Mouse (Mus musculus) adrenal gland, postnatal 25 days (tissue): ENCODE results near the gene Gpc2. TPM values are rescaled to one million over a fixed set of nuclear protein-coding genes. Genes with fewer than 3 reads are reported as not detected.

Source experiments
- DNase-seq: peaks from one replicate; pipeline ENCODE4 v3.0.0; 2021; ENCODE audit warnings: mixed read lengths
- long read RNA-seq: library from polyadenylated mRNA; stranded (forward); transcript quantifications from one replicate; pipeline ENCODE4 v2.0.0, GENCODE M21; 2021
- total RNA-seq: library from RNA; stranded (reverse); gene quantifications from 2 replicates; pipeline ENCODE4 v1.2.3, GENCODE M21; 2021

Gpc2 gene
- 0.81 and 0.91 TPM in 2 replicates for total RNA-seq
- long read RNA-seq, partial matches to known transcripts, result 0 of 1 reads
- long read RNA-seq, other reads (novel, unspliced or antisense), result 1 of 1 reads

DNA sequence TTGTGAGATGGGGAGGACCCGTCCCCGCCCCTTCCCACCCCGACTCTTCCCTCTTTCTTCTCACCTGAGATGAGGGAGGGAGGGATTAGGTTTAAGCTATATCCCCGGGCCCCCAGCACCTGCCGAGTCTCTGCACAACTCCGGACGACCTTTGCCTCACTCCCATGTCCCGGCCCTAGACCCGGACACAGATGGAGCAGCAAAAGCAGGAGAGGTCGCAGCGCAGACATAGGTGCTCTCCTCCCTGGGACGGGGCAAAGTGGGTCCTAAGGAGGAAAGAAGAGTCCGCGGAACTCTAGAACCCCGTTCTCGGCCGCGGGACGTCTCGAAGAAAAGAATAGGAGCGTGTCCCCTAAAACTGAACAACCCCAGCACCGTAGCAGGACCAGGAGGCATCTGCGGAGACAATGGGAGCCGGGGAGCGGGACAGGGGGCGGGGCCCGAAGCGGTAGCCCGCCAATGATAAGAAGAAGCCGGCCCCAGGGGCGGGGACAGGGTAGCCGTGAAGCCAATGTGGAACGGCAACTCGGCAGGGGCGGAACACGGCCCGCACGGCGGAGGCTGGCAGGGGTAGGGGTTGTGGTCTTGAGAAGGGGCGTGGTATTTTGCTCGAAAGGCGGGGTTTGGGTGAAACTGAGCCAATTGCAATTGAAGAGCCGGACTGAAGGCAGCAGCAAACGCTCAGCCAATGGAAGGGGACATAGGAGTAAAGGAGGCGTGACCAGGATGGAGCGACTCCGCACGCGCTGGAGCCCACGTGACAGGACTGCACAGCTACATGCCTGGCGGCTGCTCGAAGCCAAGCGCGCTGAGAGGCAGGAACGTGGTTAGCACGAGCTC is at the start of gene Gpc2, which contains the start of the genes Gm43720 and Stag3:
Gene Gpc2 (minus strand): TSS at position 421 of the 840 bp plus-strand sequence.
Gene Gm43720 (minus strand): TSS at position 374 of the 840 bp plus-strand sequence.
Gene Stag3 (plus strand): TSS at position 656 of the 840 bp plus-strand sequence.
- DNase-seq, result peak; percentile 85

DNA sequence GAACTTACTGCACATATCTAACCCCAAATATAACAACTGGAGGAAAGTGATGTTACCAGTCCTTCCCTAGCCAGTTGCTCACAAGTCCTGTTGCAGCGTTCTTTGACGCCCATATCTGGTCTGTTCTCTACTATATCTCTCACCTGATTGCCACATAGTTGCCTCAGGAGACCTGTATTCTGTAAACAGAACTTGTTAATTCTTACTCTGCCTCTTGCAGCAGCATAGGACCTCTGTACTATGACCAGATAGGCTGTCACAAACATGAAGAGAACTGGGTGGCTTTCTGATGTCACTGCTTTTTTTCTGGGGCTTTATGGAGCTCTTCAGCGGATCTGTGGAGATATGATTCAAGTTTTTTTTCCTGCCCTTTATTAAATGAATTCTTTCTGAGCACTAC is 33.0 kb upstream of the Gpc2 start:
- DNase-seq, result no peak

DNA sequence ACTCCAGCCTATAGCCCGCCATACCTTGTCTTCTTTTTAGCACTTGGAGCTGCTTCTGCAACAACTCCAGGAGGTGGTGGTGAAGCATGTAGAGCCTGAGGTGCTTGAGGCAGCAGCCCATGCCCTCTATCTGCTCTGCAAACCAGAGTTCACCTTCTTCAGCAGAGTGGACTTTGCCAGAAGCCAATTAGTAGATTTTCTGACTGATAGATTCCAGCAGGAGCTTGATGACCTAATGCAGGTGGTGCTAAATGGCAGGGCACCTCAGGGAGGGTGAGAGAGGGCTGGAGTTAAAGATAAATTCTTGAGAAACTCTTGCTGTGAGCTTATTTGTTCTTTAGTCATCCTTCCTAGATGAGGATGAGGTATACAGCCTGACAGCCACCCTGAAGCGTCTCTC is 19.8 kb upstream of the Gpc2 start:
- DNase-seq, result no peak

DNA sequence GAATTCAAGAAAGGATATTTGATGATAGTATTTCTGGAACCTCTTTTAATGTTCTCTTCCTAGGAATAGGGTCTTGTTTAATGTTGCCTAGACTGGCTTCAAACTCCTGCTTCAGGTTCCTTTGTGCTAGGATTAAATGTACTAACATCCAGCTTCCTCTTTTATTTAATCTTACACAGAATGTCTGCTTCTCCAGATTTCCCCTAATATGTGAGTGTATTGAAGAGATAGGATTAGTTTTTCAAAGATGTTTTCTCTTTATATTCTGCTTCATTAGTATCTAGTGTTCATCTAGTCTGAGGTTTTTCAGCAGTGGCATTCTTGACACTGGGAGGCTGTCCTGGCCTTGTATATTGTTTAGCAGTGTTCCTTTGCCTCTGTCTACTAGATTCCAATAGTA is 14.4 kb upstream of the Gpc2 start:
- no peak for DNase-seq

DNA sequence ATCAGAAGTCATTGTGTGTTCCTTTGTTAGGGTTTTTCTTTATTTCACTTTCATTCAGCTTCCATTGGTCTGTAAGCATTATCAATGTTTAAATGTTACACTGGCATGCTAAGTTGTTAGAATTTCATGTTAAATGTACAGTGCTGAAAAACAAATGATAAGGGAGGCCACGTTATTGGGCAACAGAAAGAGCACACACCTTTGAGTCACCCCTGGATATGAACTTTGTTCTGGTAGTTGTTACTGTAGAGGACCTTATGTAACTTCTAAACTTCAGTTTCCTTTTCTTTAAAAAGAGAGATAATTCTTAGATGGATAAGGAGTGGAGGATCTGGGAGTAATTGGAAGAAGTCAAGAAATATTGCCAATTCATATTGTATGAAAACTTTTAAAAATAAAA is 11.8 kb upstream of the Gpc2 start:
- DNase-seq, result no peak

DNA sequence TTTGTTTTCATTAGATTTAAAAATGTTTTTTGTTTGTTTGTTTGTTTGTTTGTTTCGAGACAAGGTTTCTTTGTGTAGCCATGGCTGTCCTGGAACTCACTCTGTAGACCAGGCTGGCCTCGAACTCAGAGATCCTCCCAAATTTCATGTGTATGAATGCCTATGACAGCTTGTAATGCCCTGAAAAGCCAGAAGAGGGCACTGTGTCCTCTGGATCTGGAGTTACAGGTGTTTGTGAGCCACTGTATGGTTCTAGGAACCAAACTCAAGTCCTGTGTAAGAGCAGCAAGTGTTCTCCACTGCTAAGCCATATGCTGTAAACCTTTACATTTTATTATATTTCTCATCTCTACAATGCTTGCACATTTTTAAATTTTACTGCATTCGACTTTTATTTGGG is 8.1 kb upstream of the Gpc2 start:
- DNase-seq, result no peak

DNA sequence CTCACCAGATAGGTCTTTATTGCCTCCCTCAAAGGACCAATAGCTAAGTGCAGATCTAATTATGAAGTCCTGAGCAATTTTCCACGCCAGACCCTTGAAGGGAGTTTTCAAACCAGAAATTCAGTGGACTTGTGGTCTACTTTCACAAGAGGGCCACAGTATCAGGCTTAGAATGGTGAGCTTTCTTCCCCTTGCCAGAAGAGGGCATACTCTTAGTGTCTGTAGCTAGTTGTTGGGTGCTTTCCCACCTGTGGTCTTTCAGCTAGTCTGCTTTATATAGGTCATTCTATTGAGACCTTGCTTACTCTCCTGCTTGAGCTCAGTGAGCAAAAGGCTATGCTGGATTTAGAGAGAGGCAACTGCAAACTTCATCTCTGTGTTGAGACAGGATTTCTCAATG is 3.7 kb upstream of the Gpc2 start:
- no peak for DNase-seq

DNA sequence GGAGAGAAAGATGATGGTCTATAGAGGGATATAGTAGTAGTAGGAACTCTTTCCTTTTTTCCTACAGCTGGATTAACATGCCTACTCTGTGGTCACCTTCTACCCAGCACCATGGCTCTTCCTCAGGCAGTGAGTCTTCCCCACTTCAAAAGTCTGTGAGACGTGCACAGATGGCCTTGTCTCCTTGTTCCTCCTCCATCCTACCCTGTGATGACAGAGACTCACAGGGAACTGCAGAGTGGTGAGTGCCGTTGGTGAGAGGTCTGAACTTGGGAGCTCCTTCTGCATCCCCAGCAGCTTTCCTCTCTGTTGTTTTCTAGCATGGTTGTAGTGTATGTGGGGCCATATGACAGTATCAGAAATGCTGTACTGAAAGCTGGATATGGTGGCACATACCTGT is 2.0 kb upstream of the Gpc2 start:
- DNase-seq, result no peak

DNA sequence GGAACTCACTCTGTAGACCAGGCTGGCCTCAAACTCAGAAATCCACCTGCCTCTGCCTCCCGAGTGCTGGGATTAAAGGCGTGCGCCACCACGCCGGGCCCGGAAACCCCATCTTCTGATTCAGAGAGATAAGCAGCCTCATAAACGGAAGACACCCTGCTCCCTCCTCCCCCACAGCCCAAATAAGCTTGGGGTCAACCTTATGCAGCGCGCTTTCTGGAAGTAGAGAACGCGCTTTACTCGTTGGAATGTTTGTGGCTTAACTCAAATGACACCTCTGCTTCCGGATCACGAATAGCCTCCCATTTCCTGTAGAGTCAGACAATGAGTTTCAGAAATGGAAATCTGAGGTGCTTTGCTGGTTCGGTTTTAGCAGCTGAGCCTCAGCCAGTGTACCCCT is 1.0 kb upstream of the Gpc2 start:
- DNase-seq, result no peak

DNA sequence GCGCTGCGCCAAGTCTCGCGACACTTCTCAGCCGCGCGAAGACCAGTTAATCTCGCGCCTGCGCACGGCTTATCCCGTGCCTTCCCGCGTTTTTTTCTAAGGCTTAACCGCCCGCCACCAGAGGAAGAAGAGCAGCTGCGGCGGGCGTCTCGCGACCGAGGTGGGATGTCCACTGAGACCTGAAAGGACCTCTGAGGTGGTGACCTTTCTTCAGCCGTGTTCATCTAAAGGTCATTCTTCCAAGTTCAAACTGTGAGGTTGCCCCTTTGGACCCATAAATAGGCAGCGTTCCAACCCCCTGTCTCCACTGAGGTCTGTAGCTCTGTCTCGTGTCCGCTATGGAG is 592 bp upstream of the Gpc2 start:
- no peak for DNase-seq

DNA sequence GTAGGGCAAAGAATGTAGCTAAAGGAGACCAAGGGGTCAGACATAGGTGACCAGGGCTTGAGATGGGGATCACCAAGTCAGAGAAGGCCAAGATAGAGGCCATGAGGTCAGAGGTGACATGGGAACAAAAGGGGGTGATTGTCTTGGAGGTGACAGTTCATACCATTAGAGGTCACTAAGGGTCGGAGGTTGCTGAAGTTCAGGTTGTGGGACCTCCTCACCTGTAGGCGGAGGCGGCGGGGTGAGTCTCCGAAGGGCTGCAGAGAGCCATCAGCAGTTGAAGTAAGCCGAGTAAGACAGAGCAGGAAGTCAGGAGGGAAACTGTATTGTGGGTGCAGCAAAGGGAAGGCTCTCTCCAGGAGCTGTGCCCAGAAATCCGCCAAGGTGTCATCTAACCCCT is 1.8 kb downstream of the Gpc2 start:
- no peak for DNase-seq

DNA sequence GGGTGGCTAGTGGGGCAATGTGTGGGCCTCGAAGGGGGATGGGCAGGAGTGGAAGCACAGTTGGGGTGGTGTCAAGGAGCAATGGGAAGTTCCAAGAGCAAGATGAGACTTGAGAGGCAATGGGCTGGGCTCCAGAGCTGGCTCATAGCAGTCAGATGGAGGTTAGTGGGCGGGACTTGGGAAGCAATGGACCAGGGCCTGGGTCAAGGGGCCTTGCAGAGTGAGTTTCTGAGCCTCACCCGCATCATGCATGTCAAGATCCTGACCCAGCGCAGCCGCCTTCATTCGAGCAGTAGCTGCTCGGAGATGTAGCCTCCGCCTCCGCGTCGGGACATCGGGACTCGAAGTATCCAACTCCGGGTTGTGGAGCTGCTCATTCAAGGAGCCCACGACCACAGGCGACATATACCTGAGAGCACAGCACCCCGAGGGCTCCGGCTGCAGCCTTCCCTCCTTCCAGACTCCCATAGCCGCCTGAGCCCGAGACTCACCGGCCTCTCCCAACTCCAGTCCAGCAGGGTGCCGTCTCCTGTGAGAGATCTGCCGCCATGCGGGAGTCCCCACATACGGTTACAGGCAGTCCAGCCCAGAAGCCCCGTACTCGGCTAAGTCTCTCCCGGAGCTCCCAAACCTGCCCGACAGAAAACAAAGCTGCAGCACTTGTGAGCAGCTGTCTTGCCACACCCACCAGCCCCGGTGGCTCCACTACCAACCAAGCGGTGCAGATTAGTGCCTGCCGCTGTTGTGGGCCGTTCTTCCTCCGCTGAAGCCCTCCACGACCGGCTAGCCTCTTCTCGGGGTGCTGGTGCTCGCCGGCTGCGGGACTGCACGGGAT is 4.4 kb downstream of the Gpc2 start:
- DNase-seq, result no peak

DNA sequence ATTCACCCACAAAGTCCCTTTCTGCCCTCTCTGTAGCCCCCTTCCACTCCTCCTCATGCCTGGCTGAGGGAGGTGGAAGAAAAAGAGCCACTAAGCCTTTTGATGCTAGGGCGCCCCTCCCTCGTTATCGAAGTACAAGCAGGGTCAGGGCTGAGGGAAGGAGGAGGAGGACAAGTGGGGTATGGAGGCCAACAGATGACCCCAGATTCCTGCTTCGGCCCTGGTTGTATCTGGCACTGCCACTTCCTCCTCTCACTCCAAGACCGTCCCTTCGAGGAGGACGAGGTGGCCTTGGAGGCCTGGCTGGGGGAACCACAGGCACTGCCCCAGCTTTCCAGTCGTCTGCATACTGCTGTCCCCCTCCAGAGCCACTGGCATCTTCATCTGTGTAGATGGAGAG is 5.6 kb downstream of the Gpc2 start:
- DNase-seq, result no peak

DNA sequence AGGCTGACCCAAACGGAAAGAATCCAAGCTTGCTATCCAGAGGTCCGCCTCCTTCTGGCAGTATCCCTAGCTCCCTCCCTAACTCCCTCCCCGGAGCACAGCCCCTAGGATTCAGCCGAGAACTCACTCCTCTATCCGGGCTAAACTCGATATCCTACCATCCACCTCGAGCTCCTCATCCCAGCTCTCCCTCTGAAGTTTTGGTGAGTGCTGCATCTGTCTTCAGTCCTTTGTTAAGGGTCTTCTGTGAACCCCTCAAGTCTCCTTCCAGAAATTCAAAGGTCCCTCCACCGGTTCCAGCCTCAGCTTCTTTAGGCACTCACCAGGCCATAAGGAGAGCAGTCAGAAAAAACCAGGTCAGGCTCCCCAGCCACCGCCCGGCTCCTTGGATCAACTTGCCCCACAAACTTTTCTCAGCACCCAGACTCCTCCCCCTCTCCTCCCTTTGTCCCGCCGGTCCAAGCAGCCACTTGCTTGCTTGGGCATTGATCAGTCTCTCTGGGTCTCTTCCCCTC is 7.3 kb downstream of the Gpc2 start, which contains the start of gene Gal3st4:
Gene Gal3st4 (minus strand): TSS at position 432 of the 515 bp plus-strand sequence.
- DNase-seq, result no peak

DNA sequence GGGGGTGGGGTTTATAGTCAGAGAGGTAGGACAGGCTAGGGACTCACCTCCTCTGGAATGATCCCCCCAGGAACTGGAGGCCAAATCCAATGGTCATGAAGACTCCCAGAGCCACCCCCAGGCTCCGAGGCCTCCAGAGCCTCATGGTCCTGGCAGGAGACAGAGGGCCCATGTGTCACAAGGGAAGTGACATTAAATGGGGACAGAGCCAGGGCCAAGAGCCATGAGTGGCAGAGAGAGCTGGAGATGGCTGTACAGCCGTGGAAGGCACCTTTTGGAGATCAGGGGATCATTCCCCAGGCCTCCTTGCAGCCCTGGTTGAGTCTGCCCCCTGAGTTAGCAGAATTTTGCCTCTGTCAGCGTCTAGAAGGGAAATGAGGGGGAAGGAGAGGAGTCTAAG is 8.6 kb downstream of the Gpc2 start:
- DNase-seq, result no peak

DNA sequence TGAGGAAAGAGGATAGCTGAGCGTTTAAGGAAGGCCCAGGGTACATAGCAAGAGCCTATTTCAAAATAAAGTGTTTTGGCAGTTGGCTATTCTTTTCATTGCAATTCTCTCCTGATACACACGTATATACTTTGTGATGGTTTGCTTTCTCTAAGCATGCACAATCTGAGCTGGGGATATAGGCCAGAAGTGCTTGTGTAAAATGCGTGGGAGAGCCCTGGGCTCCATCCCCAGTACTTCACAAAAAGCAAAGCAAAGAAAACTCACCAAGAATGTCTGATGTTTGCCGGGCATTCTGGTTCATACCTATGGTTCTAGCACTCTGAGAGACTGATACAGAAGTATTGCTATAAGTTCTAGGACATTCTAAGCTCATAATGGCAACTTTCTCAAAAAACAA is 10.8 kb downstream of the Gpc2 start:
- no peak for DNase-seq

DNA sequence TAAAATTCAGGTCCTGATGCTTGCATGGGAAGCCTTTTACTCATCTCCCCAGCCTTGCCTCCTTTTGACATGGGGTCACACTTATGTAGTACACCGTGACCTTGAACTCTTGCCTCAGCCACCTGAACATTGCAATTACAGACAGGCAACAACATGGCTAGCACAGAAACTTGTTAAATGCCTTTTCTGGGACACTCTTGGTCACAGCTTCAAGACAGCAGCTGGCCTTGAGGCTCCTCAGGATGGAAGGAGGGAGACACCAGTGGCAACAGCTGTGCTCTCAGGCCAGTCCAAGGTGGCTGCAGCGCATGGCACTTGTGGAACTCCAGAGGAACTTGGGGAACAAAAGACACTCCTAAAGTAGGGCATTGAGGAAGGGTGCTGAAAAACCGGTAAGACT is 12.7 kb downstream of the Gpc2 start:
- DNase-seq, result no peak

DNA sequence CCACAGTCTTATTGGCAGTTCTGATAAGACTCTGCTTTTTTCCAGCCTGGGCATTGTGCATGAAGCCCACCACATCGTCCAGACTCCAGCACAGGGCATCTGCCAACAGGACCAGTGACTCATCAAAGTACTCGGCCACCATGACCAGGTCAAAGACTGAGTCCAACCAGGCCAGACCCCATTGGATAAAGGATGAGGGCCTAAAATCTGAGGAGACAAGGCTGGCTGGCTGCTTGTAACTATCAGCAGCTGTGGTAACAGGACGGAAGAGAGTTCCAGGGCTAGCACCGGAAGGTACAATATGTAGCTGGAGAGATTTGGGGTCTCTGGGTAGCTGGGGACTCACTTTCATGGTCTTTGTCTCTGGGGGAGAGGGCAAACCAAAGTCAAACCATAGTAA is 14.1 kb downstream of the Gpc2 start:
- no peak for DNase-seq

DNA sequence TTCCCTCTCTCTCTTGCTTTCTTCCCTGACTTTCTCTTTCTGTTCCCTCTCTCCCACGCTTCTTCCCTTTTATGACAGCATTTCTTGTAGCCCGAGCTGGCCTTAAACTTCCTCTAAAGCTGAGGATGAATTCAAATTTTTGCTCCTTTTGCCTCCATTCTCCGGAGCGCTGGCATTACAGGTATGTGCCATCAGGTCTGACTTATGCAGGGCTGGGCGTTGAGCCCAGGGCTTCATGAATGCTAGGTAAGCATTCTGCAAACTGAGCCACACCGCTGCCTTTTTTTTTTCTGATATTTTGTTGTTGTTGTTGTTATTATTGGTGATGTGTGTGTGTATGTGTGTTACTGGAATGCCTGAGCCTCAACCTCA is 15.6 kb downstream of the Gpc2 start:
- DNase-seq, result no peak

DNA sequence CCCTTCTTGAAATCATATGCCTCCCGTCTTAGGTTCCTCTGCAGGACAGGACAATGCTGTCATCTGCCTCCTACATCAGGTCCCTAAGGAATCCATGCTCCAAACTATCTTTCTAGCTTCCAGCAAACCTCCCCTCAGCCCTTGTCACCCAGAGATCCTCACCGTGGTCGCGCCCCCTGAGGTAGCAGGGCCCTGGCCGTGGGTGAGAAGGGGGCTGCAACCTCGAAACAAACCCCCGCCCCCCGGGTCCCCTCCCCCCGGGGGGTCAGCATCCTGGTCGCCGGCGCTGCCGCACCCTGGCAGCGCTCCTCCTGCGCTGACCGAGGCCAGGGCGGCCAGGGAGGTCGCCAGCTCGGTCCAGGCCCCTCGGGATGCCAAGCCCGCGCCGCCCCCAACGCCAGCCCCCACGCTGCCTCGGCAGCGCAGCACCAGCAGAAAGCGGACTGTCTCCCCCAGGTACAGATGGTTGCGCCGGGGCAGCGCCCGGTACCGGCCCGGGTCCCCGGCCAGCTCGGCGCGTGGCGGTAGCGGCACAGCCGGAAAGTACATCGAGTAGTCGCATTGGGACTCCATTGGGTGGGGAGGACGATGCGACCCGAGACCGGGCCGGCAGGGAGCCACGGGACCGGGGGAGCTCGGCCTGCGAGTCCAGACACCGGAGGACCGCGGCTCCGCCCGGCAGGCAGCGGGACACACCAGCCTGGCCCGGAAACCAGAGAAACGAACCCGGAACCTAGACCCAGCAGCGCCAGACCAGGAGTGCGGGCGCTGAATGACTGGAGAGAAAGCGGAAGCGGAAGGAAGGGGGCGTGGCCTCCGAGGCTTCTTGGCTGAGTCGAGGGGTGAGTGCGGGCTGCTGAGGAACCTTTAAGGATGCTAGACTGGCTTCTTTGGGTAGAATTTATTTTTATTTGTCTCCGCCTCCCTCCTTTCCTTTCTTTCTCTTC is 16.3 kb downstream of the Gpc2 start, which contains the start of gene BC037034:
Gene BC037034 (minus strand): TSS at position 774 of the 947 bp plus-strand sequence.
- DNase-seq, result peak; percentile 93

DNA sequence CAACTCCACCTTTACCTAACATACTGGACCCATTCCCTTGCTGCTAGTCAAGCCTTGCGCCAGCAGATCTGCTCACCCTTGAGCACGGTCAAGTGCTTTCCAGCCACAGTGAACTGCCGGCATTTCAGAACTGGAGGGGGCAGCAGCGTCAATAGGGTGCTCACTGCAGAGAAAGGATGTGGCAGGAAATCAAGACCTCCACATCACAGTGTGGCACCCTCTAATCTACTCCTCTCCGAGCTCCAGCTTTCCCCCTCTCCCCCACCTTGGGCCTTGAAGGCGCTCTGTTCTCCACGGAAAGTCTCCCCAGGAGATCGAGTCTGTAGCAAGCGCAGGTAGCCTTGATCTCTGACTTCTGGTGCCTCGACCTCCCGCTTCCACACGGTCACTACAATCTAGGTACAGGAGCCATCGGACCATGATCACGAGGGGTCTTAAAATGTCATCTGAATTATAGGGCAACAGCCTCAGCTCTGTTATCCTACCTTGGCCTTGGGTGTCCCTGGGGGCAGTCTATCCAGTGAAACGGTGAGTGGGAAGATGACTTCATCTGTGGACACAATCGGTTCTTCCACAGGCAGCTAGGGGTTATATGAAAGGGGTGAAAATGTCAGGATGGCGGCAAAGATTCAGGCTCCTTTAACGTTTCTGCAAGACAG is 17.1 kb downstream of the Gpc2 start:
- no peak for DNase-seq
